Mouse (Mus musculus) monocyte, adult 59 days (primary cell): ENCODE measurements around the gene Hspa12a. TPM values are rescaled to one million over a fixed set of nuclear protein-coding genes. Genes with fewer than 3 reads are reported as not detected.

Experiments
- total RNA-seq, 2 experiments: library from RNA; stranded (reverse); gene quantifications; one replicate each; pipeline ENCODE4 v1.2.4; 2023

The Hspa12a gene
- 1 to 10 TPM; 4.0 to 5.2 TPM for total RNA-seq

DNA sequence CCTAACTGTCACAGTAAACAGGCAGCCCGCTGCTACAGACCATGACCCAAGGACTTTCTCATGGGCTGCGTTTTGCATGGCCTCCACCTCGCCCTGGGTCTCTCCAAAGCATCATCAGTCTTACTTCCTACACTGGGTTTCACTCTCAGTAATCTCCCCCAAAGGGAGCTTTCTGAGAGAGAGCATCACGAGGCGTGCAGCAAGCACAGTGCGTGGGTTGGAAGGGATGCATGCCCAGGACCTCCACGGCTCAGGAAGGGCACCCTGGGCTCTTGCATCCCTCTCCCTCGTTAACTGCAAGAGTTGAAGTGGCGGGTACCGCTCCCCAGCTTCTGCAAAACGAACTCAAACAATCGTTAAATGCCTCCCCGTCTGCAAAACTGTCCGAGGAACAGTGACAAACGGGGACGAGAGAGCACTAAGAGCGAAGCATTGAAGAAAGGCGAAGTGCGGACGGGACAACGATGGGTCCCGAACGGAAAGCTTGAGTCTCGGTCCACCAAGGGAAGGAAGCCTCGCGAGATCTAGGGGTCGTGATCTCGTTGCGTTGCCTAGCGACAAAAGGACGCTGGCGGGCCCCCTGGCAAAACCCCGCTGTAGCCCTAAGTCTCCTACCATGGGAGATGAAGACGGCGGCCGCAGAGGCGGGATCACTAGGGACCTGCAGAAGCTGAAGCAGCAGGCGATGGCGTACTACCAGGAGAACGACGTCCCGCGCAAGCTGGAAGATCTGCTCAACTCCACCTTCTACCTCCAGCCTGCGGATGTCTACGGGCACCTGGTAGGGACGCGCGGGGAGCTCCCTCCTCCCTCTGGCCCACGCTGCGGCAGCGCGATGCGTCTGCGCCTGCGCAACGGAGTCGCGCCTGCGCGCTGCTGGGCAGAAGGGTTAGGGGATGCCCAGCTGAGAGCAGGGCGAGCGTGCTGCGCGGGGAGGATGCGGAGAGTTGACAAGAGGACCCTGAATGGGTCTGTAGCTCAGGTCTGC is at the start of gene Hspa12a, which contains the start of gene Eno4:
TSS of gene Hspa12a (minus strand) at position 814 of the 988 bp plus-strand sequence.
TSS of gene Eno4 (plus strand) at position 585 of the 988 bp plus-strand sequence.

DNA sequence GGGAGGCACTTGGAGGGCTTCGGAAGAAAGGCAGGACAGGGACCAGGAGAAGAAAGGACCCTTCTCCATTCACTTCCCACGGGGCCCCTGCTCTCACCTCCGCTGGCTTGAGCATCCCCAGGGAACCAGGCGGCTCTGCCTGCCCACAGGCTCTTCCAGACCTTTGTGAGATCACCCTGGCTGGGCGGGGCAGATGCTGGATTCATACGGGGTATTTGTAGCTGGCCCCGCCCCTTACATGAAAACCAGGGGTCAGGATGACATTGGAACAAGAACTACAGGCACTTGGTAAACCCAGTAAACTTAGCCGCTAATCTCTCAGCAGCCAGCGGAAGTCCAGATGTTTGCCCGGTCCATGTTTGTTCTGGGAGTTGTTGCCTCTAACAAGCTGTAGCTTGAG is 149.2 kb downstream of the Hspa12a start, which contains the start of gene 1700019N19Rik:
TSS of gene 1700019N19Rik (minus strand) at position 178 of the 400 bp plus-strand sequence.

DNA sequence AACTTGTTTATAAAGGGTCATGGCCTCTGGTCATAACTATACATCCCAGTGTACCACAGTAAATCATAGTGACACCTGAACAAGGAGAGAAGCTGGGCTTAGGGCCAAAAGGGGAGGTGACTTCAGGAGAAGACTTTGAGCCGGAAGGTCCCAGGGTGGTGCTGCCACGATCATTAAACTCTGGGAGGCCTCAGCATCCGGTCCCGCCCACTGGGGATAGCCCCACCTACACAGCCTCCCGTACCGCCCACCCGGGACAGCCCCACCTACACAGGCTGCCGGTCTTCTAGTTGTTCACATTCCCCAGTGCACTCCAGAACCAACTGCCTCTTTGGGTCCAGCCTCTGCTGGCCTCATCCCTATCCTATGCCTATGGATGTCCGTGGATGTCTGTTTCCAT is 184.0 kb downstream of the Hspa12a start, which contains the start of gene Pnliprp2:
TSS of gene Pnliprp2 (plus strand) at position 297 of the 400 bp plus-strand sequence.

Other genes with a start within 250 kb of the Hspa12a start
- not detected for gene Pnliprp1, start 214.8 kb downstream of the Hspa12a start, total RNA-seq
- not detected for gene Pnliprp2, start 183.9 kb downstream of the Hspa12a start, total RNA-seq
- gene 1700019N19Rik, start 149.2 kb downstream of the Hspa12a start, total RNA-seq, result not detected
- not detected for gene Eno4, start 229 bp downstream of the Hspa12a start, total RNA-seq
- 10 to 100 TPM; 13.4 to 17.9 TPM for gene Shtn1, start 132.4 kb upstream of the Hspa12a start, total RNA-seq
- gene Vax1, start 226.4 kb upstream of the Hspa12a start, total RNA-seq, result not detected